Mouse (Mus musculus): Measurements from ENCODE around the gene Slc26a1.
"Not testable (repeated sequence)": the region's sequence is repeated elsewhere in the genome, so short reads cannot be mapped to it uniquely, and the experiment has no call there.

Slc26a1 gene

GRCm38 (mm10) chr5:108655381-108655780, 20.0 kb downstream of the Slc26a1 start:
- no peak for DNase-seq

GRCm38 (mm10) chr5:108654444-108654990, 20.9 kb downstream of the Slc26a1 start:
- no peak for DNase-seq

GRCm38 (mm10) chr5:108653341-108653740, 22.0 kb downstream of the Slc26a1 start:
- no peak for DNase-seq

- DNase-seq: peak; percentile 69
Measured at GRCm38 (mm10) chr5:108651823-108652222, 23.5 kb downstream of the Slc26a1 start.

- DNase-seq: no peak
Measured at GRCm38 (mm10) chr5:108651136-108651720, 24.1 kb downstream of the Slc26a1 start.

- no peak for DNase-seq
Measured at GRCm38 (mm10) chr5:108650341-108650740, 25.0 kb downstream of the Slc26a1 start.

GRCm38 (mm10) chr5:108648937-108649576, 26.3 kb downstream of the Slc26a1 start:
- no peak for DNase-seq

GRCm38 (mm10) chr5:108647820-108648465, 27.4 kb downstream of the Slc26a1 start:
- no peak for DNase-seq

- DNase-seq: no peak
Measured at GRCm38 (mm10) chr5:108647311-108647710, 28.1 kb downstream of the Slc26a1 start.

- DNase-seq: no peak
Measured at GRCm38 (mm10) chr5:108646343-108646660, 29.1 kb downstream of the Slc26a1 start.

- peak; percentile 41 for DNase-seq
Measured at GRCm38 (mm10) chr5:108645651-108646342, 29.6 kb downstream of the Slc26a1 start.

- DNase-seq: no peak
Measured at GRCm38 (mm10) chr5:108643674-108644073, 31.7 kb downstream of the Slc26a1 start.

GRCm38 (mm10) chr5:108636172-108636571, 39.2 kb downstream of the Slc26a1 start:
- DNase-seq: no peak

- DNase-seq: not testable (repeated sequence)
Measured at GRCm38 (mm10) chr5:108634088-108634487, 41.3 kb downstream of the Slc26a1 start.

GRCm38 (mm10) chr5:108633676-108634075, 41.7 kb downstream of the Slc26a1 start:
- no peak for DNase-seq

GRCm38 (mm10) chr5:108629634-108630483, 45.5 kb downstream of the Slc26a1 start, which contains the start of the genes Gak and Tmem175:
Gak (minus strand) TSS chr5:108629755.
Tmem175 (plus strand) TSS chr5:108629770.
- peak; percentile 95 for DNase-seq

- no peak for DNase-seq
Measured at GRCm38 (mm10) chr5:108628891-108629633, 46.3 kb downstream of the Slc26a1 start.

GRCm38 (mm10) chr5:108626050-108626660, 49.2 kb downstream of the Slc26a1 start:
- no peak for DNase-seq

- peak; percentile 42 for DNase-seq
Measured at GRCm38 (mm10) chr5:108621870-108622269, 53.5 kb downstream of the Slc26a1 start.

All from right cerebral cortex, adult 18-20 months (tissue).